Mouse (Mus musculus) ES-Bruce4 (cell line): Measurements from ENCODE around the gene Ccdc40.

Source experiments
- EP300 ChIP-seq: IDR thresholded peaks from 2 replicates; pipeline ENCODE4 v1.6.1; 2011; ENCODE audit warnings: low read depth, low read length; ENCODE audit not compliant: insufficient read depth
- POLR2A ChIP-seq: IDR thresholded peaks from one replicate; pipeline ENCODE4 v1.8.1; 2011; ENCODE audit warnings: low read length; ENCODE audit not compliant: insufficient read depth

DNA sequence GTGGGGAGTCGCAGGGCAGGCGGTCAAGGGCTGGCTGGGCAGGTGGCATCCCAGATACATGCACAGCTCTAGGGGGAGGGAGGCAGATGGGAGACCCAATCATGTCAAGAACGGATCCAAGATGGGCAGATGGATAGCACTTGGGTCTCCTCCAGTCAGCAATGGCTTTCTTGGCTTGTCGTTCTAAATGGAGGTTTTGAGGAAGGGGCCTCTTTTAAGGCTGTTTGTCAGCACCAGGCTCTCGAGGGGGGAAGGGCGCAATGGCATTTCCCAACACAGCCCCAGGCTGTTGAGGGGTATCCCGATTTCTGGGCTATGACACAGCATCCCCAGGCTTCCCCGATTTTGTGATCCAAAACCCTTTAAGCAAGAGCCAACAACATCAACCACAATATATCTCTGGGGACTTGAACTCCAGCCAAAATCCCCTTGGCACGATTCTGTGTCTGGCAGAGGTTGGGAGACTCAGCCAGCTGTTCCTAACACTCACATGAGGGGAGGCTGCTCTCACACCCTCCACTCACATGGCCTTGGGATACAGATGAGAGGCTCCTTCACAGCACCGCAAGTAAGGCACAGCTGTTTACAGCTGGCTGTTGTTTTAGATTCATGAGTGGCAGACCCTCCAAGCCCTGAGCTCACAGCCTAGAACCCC is 18.9 kb upstream of the Ccdc40 start:
- TF ChIP-seq EP300 (no peak), POLR2A (no peak)
